Mouse (Mus musculus): ENCODE measurements around the gene Polr1c. TPM values are rescaled to one million over a fixed set of nuclear protein-coding genes. Genes with fewer than 3 reads are reported as not detected.

Polr1c gene
- 73.5 and 79.4 TPM in 2 replicates for polyA plus RNA-seq (2015; fragmentation: Nextera tagmentation; extraction: Ambion mirVana)

- peaks cover 46% of the 10 kb centered on the region for H3K36me3 ChIP-seq (ENCODE audit: insufficient read depth, low read length)
- H3K27me3 ChIP-seq (ENCODE audit: insufficient read depth, low read length): no peaks in the 10 kb centered on the region
- H3K4me2 ChIP-seq (ENCODE audit: low read length): peak within 1 kb of the TSS; percentile 90
- ATAC-seq (replicated peaks; ENCODE audit: low FRiP score, low read depth): peak; percentile 88
- no peak for TF ChIP-seq CTCF (IDR thresholded peaks at IDR 0.05; ENCODE audit: low read depth)
- peaks cover 17% of the 10 kb centered on the region; the same call in 1 of the 2 replicates for H3K4me1 ChIP-seq (replicated peaks; ENCODE audit: insufficient read depth, low read length)
- peak within 1 kb of the TSS; percentile 98 for H3K9ac ChIP-seq (ENCODE audit: low read depth, low read length)
- H3K9me3 ChIP-seq (replicated peaks; ENCODE audit: low read length): no peaks in the 10 kb centered on the region
- peak within 1 kb of the TSS; percentile 94 for H3K4me3 ChIP-seq (replicated peaks; ENCODE audit: low read depth, low read length)
- under 1% methylated on average over 53 of the region's 53 CpGs for WGBS
- DNase-seq (ENCODE audit: low spot score): peak; percentile 97
- peak within 1 kb of the TSS; percentile 91 for H3K27ac ChIP-seq
These were observed at the start of gene Polr1c, which contains the start of gene Yipf3 for GRCm38 (mm10) chr17:46247512-46248188. TSS of gene Polr1c (minus strand) at chr17:46248054. TSS of gene Yipf3 (plus strand) at chr17:46248080.

GRCm38 (mm10) chr17:46297028-46297363 is 49.1 kb upstream of the Polr1c start:
- Histone ChIP-seq H3K9ac (ENCODE audit: low read depth, low read length) (no peak overlapping the region), H3K27ac (no peak overlapping the region), H3K9me3 (replicated peaks; ENCODE audit: low read length) (no peaks in the 10 kb centered on the region), H3K27me3 (ENCODE audit: insufficient read depth, low read length) (peaks cover 33% of the 10 kb centered on the region), H3K4me1 (replicated peaks; ENCODE audit: insufficient read depth, low read length) (peaks cover 4% of the 10 kb centered on the region; the same call in 1 of the 2 replicates), H3K36me3 (ENCODE audit: insufficient read depth, low read length) (no peaks in the 10 kb centered on the region), H3K4me3 (replicated peaks; ENCODE audit: low read depth, low read length) (peak overlapping the region; percentile 60), H3K4me2 (ENCODE audit: low read length) (peak overlapping the region; percentile 99)
- 10% methylated on average over 6 of the region's 6 CpGs for WGBS
- TF ChIP-seq CTCF (IDR thresholded peaks at IDR 0.05; ENCODE audit: low read depth): no peak
- ATAC-seq (replicated peaks; ENCODE audit: low FRiP score, low read depth) (no peak), DNase-seq (ENCODE audit: low spot score) (no peak)

GRCm38 (mm10) chr17:46296601-46297000 is 48.7 kb upstream of the Polr1c start:
- H3K36me3 ChIP-seq (ENCODE audit: insufficient read depth, low read length): no peaks in the 10 kb centered on the region
- no peak overlapping the region for H3K27ac ChIP-seq
- no peaks in the 10 kb centered on the region for H3K9me3 ChIP-seq (replicated peaks; ENCODE audit: low read length)
- no peak for TF ChIP-seq CTCF (IDR thresholded peaks at IDR 0.05; ENCODE audit: low read depth)
- H3K4me3 ChIP-seq (replicated peaks; ENCODE audit: low read depth, low read length): peak overlapping the region; percentile 60; the same call in 1 of the 2 replicates
- WGBS: 40% methylated on average over 6 of the region's 6 CpGs
- DNase-seq (ENCODE audit: low spot score) (no peak), ATAC-seq (replicated peaks; ENCODE audit: low FRiP score, low read depth) (no peak)
- no peak overlapping the region for H3K4me2 ChIP-seq (ENCODE audit: low read length)
- no peak overlapping the region for H3K9ac ChIP-seq (ENCODE audit: low read depth, low read length)
- H3K4me1 ChIP-seq (replicated peaks; ENCODE audit: insufficient read depth, low read length): peaks cover 4% of the 10 kb centered on the region; the same call in 1 of the 2 replicates
- H3K27me3 ChIP-seq (ENCODE audit: insufficient read depth, low read length): peaks cover 33% of the 10 kb centered on the region

GRCm38 (mm10) chr17:46287678-46288095 is 39.8 kb upstream of the Polr1c start:
- DNase-seq (ENCODE audit: low spot score): peak; percentile 85
- Histone ChIP-seq H3K4me2 (ENCODE audit: low read length) (0 out of 2 replicates have a peak overlapping the region, but pooled peaks have one; percentile 7), H3K27me3 (ENCODE audit: insufficient read depth, low read length) (no peaks in the 10 kb centered on the region), H3K4me1 (replicated peaks; ENCODE audit: insufficient read depth, low read length) (no peaks in the 10 kb centered on the region), H3K9ac (ENCODE audit: low read depth, low read length) (no peak overlapping the region), H3K36me3 (ENCODE audit: insufficient read depth, low read length) (no peaks in the 10 kb centered on the region), H3K4me3 (replicated peaks; ENCODE audit: low read depth, low read length) (no peak overlapping the region), H3K27ac (peak overlapping the region; percentile 19; the same call in 1 of the 2 replicates), H3K9me3 (replicated peaks; ENCODE audit: low read length) (no peaks in the 10 kb centered on the region)
- WGBS: 50% methylated on average over 11 of the region's 11 CpGs
- TF ChIP-seq CTCF (IDR thresholded peaks at IDR 0.05; ENCODE audit: low read depth): no peak
- ATAC-seq (replicated peaks; ENCODE audit: low FRiP score, low read depth): peak; percentile 56; the same call in 1 of the 2 replicates

- WGBS: 58% methylated on average over 6 of the region's 6 CpGs
- no peak for DNase-seq (ENCODE audit: low spot score)
These were observed 37.6 kb upstream of the Polr1c start for GRCm38 (mm10) chr17:46285407-46285806.

GRCm38 (mm10) chr17:46284653-46285052 is 36.8 kb upstream of the Polr1c start:
- Histone ChIP-seq H3K9me3 (replicated peaks; ENCODE audit: low read length) (no peaks in the 10 kb centered on the region), H3K27me3 (ENCODE audit: insufficient read depth, low read length) (no peaks in the 10 kb centered on the region), H3K4me2 (ENCODE audit: low read length) (no peak overlapping the region), H3K27ac (no peak overlapping the region), H3K36me3 (ENCODE audit: insufficient read depth, low read length) (no peaks in the 10 kb centered on the region), H3K9ac (ENCODE audit: low read depth, low read length) (no peak overlapping the region), H3K4me1 (replicated peaks; ENCODE audit: insufficient read depth, low read length) (peaks cover 9% of the 10 kb centered on the region; the same call in 1 of the 2 replicates), H3K4me3 (replicated peaks; ENCODE audit: low read depth, low read length) (no peak overlapping the region)
- no peak for TF ChIP-seq CTCF (IDR thresholded peaks at IDR 0.05; ENCODE audit: low read depth)
- no peak for ATAC-seq (replicated peaks; ENCODE audit: low FRiP score, low read depth)
- no peak for DNase-seq (ENCODE audit: low spot score)
- WGBS: 24% methylated on average over 7 of the region's 7 CpGs

More at GRCm38 (mm10) chr17:46285407-46285806, 37.6 kb upstream of the Polr1c start:
- peaks cover 9% of the 10 kb centered on the region; the same call in 1 of the 2 replicates for H3K4me1 ChIP-seq (replicated peaks; ENCODE audit: insufficient read depth, low read length)
- H3K27ac ChIP-seq: no peak overlapping the region
- H3K4me3 ChIP-seq (replicated peaks; ENCODE audit: low read depth, low read length): no peak overlapping the region
- no peaks in the 10 kb centered on the region for H3K9me3 ChIP-seq (replicated peaks; ENCODE audit: low read length)
- TF ChIP-seq CTCF (IDR thresholded peaks at IDR 0.05; ENCODE audit: low read depth): no peak
- H3K36me3 ChIP-seq (ENCODE audit: insufficient read depth, low read length): no peaks in the 10 kb centered on the region
- H3K4me2 ChIP-seq (ENCODE audit: low read length): no peak overlapping the region
- no peak for ATAC-seq (replicated peaks; ENCODE audit: low FRiP score, low read depth)
- no peak overlapping the region for H3K9ac ChIP-seq (ENCODE audit: low read depth, low read length)
- H3K27me3 ChIP-seq (ENCODE audit: insufficient read depth, low read length): no peaks in the 10 kb centered on the region
